Mouse (Mus musculus) E14TG2a.4 (cell line): ENCODE data around the gene Fga.

Experiments used
- H3K27me3 ChIP-seq: 2 replicates; pipeline ENCODE4 v1.6.1; 2014; ENCODE audit warnings: low read length, control low read depth; ENCODE audit not compliant: insufficient read depth
- H3K36me3 ChIP-seq: 2 replicates; pipeline ENCODE4 v1.6.1; 2014; ENCODE audit warnings: low read length, control low read depth; ENCODE audit not compliant: insufficient read depth
- H3K4me1 ChIP-seq: replicated peaks from 2 replicates; pipeline ENCODE4 v1.6.1; 2014; ENCODE audit warnings: low read depth, low read length, control low read depth
- H3K4me3 ChIP-seq: replicated peaks from 2 replicates; pipeline ENCODE4 v1.5.1; 2014; ENCODE audit warnings: mild to moderate bottlenecking, low read length
- H3K9me3 ChIP-seq: 2 replicates; pipeline ENCODE4 v1.6.1; 2014; ENCODE audit warnings: low read length, control low read depth
- CTCF ChIP-seq: conservative IDR thresholded peaks from 2 replicates; pipeline ENCODE4 v1.5.1; 2014; ENCODE audit warnings: low read length
- NANOG ChIP-seq: IDR thresholded peaks from 2 replicates; pipeline ENCODE4 v1.6.1; 2014; ENCODE audit warnings: borderline replicate concordance, low read length, mixed read lengths
- POU5F1 ChIP-seq: IDR thresholded peaks from 2 replicates; pipeline ENCODE4 v1.6.1; 2014; ENCODE audit warnings: low read length, borderline replicate concordance

Fga gene

DNA sequence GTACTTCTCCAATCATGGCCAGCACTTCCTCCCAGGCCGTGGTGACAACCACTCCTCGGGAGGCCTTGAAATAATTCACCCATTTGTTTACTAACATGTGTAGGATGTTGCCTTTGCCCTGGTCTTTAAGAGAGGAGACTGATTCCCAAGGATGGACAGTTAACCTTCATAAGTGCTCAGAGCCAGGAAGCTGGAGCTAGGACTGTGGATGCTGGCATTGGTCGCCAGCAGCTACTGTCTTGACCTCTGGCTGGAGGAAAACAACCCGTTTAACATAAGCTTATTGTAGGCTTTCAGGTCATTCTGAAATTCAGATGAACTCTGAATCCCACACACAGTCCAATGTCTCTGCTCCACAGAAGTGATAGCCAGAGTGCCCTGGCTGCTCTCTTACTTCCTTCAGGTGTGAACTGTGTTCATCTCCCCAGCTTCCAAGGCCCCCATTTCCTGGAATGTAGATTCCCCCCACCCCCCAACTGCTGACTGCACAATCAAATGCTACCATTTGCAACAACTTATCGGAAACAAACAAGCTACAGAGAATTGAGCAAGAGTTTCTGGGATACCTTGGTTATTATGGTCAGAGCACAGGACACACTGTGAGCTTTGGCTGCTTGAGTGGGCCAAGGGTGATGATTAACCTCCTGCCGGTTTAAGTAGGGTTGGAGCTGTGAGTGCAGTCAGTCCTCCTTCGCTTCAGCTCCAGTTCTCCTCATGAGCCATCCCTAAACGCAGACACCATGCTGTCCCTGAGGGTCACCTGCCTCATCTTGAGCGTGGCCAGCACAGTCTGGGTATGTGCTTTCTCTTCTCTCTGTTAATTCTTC is at the start of gene Fga:
Gene Fga, plus strand, starts transcription at position 602 of the 827 bp plus-strand sequence.
- H3K36me3 ChIP-seq = no peaks in the 10 kb centered on the region
- H3K4me1 ChIP-seq = peaks cover 7% of the 10 kb centered on the region
- no peak within 1 kb of the TSS for H3K4me3 ChIP-seq
- no peaks in the 10 kb centered on the region for H3K9me3 ChIP-seq
- H3K27me3 ChIP-seq = no peaks in the 10 kb centered on the region
- TF ChIP-seq POU5F1 = no peak
- TF ChIP-seq NANOG = no peak
- TF ChIP-seq CTCF = no peak

DNA sequence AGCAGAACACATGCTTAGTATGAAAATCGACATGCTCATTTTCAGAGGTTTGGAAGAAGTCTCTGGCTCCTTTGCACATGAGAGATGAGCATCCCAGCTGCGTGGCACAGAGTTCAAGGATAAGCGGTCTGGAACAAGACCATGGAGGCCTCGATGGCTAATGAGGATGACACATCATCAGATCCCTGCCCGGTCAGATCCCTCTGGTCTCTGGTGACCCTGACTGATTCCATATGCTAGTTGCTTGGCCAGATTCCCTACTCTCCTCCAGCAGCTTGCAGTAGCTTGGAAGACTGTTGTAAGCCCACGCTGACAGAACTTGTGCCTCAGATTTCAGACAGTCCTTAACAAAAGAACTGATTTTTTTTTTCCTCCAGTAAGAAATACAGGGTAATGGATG is 45.1 kb upstream of the Fga start:
- H3K4me3 ChIP-seq = no peak overlapping the region
- TF ChIP-seq CTCF (no peak), NANOG (no peak), POU5F1 (no peak)
- no peaks in the 10 kb centered on the region; the same call in 1 of the 2 replicates for H3K27me3 ChIP-seq
- H3K36me3 ChIP-seq = no peaks in the 10 kb centered on the region
- H3K4me1 ChIP-seq = no peaks in the 10 kb centered on the region
- no peaks in the 10 kb centered on the region for H3K9me3 ChIP-seq

DNA sequence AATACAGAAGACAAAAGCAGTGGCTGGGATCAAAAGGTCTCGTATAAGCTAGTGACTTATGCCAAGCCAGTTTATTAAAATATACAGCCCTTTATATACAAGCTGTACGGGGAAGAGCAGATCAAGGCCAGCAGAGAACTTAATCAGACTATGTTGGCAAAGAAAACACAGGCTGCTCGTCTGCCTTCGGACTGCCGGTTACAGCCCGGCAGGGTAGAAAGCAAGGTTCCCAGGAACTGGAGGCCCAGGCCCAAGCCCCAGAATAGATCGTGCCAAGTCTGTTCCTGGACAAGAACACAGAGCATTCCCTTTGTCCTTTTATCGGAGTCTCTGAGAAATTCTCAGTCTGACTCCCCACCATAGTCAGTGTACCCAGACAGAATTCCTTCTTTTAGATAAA is 44.0 kb upstream of the Fga start:
- no peaks in the 10 kb centered on the region for H3K9me3 ChIP-seq
- H3K27me3 ChIP-seq = no peaks in the 10 kb centered on the region; the same call in 1 of the 2 replicates
- no peaks in the 10 kb centered on the region for H3K36me3 ChIP-seq
- no peaks in the 10 kb centered on the region for H3K4me1 ChIP-seq
- H3K4me3 ChIP-seq = no peak overlapping the region
- TF ChIP-seq POU5F1 (no peak), NANOG (no peak), CTCF (no peak)

DNA sequence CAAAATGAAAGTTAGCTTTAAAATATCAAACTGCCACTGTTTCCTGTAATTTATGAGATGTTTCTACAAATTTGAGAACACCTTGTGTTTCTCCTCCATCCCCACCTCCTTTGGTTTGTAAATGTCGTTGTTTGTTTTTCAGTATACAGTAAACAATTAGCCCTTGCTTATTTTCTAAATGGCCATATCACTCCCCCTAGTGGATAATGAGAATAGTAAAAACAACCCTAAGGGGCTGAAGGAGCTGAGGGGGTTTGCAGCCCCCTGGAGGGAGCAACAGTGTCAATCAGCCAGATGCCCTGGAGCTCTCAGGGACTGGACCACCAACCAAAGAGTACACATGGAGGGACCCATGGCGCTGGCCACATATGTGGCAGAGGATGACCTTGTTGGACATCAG is 41.0 kb upstream of the Fga start:
- peak; percentile 32 for TF ChIP-seq CTCF
- no peak for TF ChIP-seq NANOG
- no peak for TF ChIP-seq POU5F1
- H3K4me1 ChIP-seq = no peaks in the 10 kb centered on the region
- H3K36me3 ChIP-seq = no peaks in the 10 kb centered on the region
- H3K9me3 ChIP-seq = no peaks in the 10 kb centered on the region
- no peak overlapping the region for H3K4me3 ChIP-seq
- no peaks in the 10 kb centered on the region; the same call in 1 of the 2 replicates for H3K27me3 ChIP-seq

DNA sequence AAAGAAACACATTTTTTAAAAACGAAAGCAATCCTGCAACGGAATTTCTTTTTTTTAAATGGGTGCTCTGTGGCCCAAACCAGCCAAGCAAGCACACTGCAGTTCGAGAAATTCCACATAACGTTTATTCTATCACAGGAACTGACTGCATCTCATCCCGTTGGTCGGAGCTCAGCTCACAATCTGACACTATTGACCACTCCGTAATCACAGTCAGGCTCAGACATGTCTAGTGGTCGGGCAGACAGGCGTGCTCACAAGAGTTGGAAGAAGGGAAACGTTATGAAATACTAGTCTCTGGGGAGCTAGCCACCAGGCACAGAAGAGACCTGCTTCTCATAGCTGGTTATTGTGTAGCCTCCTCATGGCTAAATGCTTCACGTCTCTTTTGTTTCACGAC is 33.9 kb upstream of the Fga start:
- Histone ChIP-seq H3K27me3 (peaks cover 15% of the 10 kb centered on the region), H3K4me3 (no peak overlapping the region), H3K9me3 (no peaks in the 10 kb centered on the region), H3K36me3 (no peaks in the 10 kb centered on the region), H3K4me1 (peaks cover 23% of the 10 kb centered on the region)
- TF ChIP-seq POU5F1 (no peak), CTCF (no peak), NANOG (no peak)

DNA sequence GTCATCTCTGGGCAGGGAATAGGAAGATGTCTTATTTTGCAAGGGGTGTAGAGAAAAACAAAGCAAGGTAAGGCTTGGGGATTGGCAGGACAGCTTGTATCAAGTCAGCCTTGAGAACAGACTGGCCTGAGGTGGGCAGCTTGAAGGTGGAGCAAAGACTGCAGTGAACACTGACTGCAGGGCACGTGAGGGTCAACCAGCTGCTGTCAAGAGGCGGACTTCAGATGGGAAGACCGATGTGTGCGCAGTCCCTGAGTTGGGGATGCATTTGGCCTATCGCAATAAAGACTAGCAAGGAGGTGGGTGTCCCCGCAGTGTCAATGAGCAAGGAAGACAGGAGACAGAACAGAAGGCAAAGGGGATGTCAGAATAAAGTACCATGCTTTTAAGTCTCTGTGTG is 32.9 kb upstream of the Fga start:
- no peaks in the 10 kb centered on the region for H3K9me3 ChIP-seq
- no peak overlapping the region for H3K4me3 ChIP-seq

DNA sequence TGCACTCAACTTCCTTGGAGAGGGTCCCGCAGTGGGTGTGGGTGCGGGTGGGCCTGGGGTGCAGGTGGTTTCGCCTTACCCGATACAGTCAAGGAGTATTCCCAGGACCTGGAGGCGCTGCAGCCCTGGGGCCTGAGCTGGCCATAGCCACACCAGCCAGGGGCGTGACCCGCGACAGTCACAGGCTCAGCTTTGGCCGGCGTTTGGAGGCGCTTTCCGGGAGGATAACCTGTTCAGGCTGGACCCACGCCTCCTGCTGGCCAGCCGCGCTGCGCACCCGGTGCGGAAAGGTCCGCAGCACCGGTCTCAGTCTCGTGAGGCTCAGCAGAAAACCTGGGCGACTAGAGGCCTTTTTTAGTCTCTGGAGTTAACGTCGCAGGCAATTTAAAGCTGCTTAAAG is 30.5 kb upstream of the Fga start:
- peaks cover 28% of the 10 kb centered on the region for H3K4me1 ChIP-seq
- peaks cover 14% of the 10 kb centered on the region; the same call in 1 of the 2 replicates for H3K9me3 ChIP-seq
- H3K27me3 ChIP-seq = peaks cover 15% of the 10 kb centered on the region
- H3K36me3 ChIP-seq = no peaks in the 10 kb centered on the region
- peak overlapping the region; percentile 58 for H3K4me3 ChIP-seq
- TF ChIP-seq CTCF = no peak; the same call in 1 of the 2 replicates

More for the DNA sequence above, 32.9 kb upstream of the Fga start:
- Histone ChIP-seq H3K27me3 (peaks cover 15% of the 10 kb centered on the region), H3K36me3 (no peaks in the 10 kb centered on the region), H3K4me1 (peaks cover 28% of the 10 kb centered on the region)
- no peak for TF ChIP-seq NANOG
- TF ChIP-seq POU5F1 = no peak
- TF ChIP-seq CTCF = no peak

DNA sequence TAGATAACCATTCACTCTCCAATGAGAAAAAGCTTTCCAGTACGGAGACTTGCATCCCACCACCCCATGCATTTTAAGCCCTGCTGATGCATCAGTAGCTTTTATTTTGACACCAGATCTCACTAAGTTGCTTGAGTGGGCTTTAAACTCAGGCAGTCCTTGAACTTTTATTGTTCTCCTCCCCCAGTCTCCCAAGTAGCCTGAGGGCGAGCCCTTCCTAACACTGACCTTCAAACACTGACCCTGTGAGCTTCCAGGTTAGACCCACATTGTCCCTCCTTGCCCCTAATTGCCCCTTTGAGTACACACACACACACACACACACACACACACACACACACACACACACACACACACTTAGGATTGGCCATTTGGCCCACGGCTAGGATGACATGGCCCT is 29.2 kb upstream of the Fga start:
- TF ChIP-seq NANOG (no peak), POU5F1 (no peak), CTCF (no peak)
- Histone ChIP-seq H3K4me3 (no peak overlapping the region), H3K9me3 (peaks cover 14% of the 10 kb centered on the region; the same call in 1 of the 2 replicates)

More for the DNA sequence above, 29.2 kb upstream of the Fga start:
- peaks cover 28% of the 10 kb centered on the region for H3K4me1 ChIP-seq
- peaks cover 15% of the 10 kb centered on the region for H3K27me3 ChIP-seq
- H3K36me3 ChIP-seq = no peaks in the 10 kb centered on the region
